Mouse (Mus musculus): ENCODE data around the gene Btbd11. TPM values are rescaled to one million over a fixed set of nuclear protein-coding genes. Genes with fewer than 3 reads are reported as not detected.

Gene Btbd11
- polyA plus RNA-seq, 1 experiment from 2014 or later, result 6.6 TPM

DNA sequence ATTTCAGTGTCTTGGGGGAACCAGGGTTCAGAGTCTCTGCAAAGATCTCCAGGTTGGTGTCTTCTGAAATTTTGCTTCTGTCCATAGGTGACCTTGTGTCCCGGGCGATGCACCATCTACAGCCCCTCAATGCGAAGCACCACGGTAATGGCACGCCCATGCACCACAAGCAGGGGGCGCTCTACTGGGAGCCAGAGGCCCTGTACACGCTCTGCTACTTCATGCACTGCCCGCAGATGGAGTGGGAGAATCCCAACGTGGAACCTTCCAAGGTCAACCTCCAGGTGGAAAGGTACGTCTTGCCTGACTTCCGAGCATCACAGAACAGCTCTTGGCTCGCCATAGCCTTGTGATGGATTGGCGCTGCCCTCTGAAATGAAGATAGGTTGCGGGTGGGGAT, 174.8 kb downstream of the Btbd11 start:
- no peak overlapping the region for H3K4me2 ChIP-seq (ENCODE audit: low read depth)
- WGBS, result 87% methylated on average over 14 of the region's 14 CpGs
- H3K36me3 ChIP-seq (ENCODE audit: control insufficient read depth, insufficient read depth, low read length), result no peaks in the 10 kb centered on the region
- H3K9me3 ChIP-seq (ENCODE audit: control insufficient read depth, low read length), result no peaks in the 10 kb centered on the region
- no peak overlapping the region for H3K27ac ChIP-seq (ENCODE audit: low read depth, low read length)
- no peak overlapping the region for H3K9ac ChIP-seq (ENCODE audit: low read length)
- no peaks in the 10 kb centered on the region for H3K27me3 ChIP-seq (ENCODE audit: control insufficient read depth, insufficient read depth, low read length)
- H3K4me3 ChIP-seq (ENCODE audit: low read depth, low read length), result no peak overlapping the region
- ATAC-seq (ENCODE audit: insufficient read depth, low FRiP score, low TSS enrichment) (no peak), DNase-seq (ENCODE audit: low spot score) (no peak)
- H3K4me1 ChIP-seq (ENCODE audit: control insufficient read depth, insufficient read depth, low read length), result no peaks in the 10 kb centered on the region

- H3K9ac ChIP-seq (ENCODE audit: low read length), result no peak overlapping the region
- DNase-seq (ENCODE audit: low spot score) (no peak), ATAC-seq (ENCODE audit: insufficient read depth, low FRiP score, low TSS enrichment) (no peak)
- no peaks in the 10 kb centered on the region for H3K36me3 ChIP-seq (ENCODE audit: control insufficient read depth, insufficient read depth, low read length)
- no peaks in the 10 kb centered on the region for H3K27me3 ChIP-seq (ENCODE audit: control insufficient read depth, insufficient read depth, low read length)
- H3K4me2 ChIP-seq (ENCODE audit: low read depth), result no peak overlapping the region
- no peak overlapping the region for H3K4me3 ChIP-seq (ENCODE audit: low read depth, low read length)
- no peaks in the 10 kb centered on the region for H3K9me3 ChIP-seq (ENCODE audit: control insufficient read depth, low read length)
- WGBS, result 96% methylated on average over 5 of the region's 5 CpGs
- no peak overlapping the region for H3K27ac ChIP-seq (ENCODE audit: low read depth, low read length)
- H3K4me1 ChIP-seq (ENCODE audit: control insufficient read depth, insufficient read depth, low read length), result no peaks in the 10 kb centered on the region
These were observed 184.8 kb downstream of the Btbd11 start for GRCm38 (mm10) chr10:85571456-85571855.

DNA sequence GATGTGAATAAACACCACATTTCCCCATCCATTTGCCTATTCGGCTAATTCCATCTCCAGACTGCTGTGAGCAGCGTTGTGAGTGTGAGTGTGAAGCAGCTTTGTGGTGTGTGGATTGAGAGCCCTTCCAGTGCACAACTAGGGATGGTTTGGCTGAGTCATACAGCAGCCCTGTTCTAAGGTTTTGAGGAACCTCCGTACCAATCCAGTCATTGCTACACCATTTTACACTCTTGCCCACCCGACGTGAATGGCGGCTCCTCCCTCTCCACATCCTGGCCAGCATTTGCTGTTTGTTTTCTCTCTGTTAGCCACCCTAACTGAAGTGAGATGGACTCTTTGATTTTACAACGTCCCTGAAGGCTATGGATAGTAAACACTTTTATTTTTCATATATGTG, 186.0 kb downstream of the Btbd11 start:
- no peak overlapping the region for H3K27ac ChIP-seq (ENCODE audit: low read depth, low read length)
- no peaks in the 10 kb centered on the region for H3K9me3 ChIP-seq (ENCODE audit: control insufficient read depth, low read length)
- DNase-seq (ENCODE audit: low spot score) (no peak), ATAC-seq (ENCODE audit: insufficient read depth, low FRiP score, low TSS enrichment) (no peak)
- no peaks in the 10 kb centered on the region for H3K27me3 ChIP-seq (ENCODE audit: control insufficient read depth, insufficient read depth, low read length)
- 88% methylated on average over 7 of the region's 7 CpGs for WGBS
- no peak overlapping the region for H3K4me2 ChIP-seq (ENCODE audit: low read depth)
- no peak overlapping the region for H3K4me3 ChIP-seq (ENCODE audit: low read depth, low read length)
- H3K36me3 ChIP-seq (ENCODE audit: control insufficient read depth, insufficient read depth, low read length), result no peaks in the 10 kb centered on the region
- no peaks in the 10 kb centered on the region for H3K4me1 ChIP-seq (ENCODE audit: control insufficient read depth, insufficient read depth, low read length)
- no peak overlapping the region for H3K9ac ChIP-seq (ENCODE audit: low read length)

DNA sequence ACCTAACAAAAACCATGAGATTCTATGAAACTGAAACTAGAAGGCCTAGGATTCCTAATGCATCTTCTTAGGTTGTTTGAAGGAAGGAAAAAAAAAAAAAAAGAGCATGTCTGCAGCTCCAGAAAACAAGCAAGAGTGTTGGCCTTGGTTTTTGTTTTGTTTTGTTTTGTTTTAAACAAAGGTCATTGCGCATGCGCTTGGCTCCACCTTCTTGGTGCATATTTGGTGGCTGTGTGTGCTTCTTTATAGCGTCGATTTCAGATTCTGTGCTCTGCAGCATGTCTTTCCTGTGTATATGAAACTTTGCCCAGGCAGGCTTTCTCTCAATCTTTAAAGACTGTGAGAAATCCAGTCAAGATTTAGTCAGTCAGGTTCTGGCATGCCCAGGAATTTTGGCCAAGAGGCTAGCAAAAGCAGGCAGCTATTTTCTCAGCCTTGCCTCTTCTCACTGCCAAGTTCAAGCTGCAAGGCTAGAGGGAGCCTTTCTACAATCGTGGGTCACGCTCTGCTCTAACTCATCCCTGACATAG, 191.3 kb downstream of the Btbd11 start:
- no peak overlapping the region for H3K4me3 ChIP-seq (ENCODE audit: low read depth, low read length)
- H3K27me3 ChIP-seq (ENCODE audit: control insufficient read depth, insufficient read depth, low read length), result no peaks in the 10 kb centered on the region
- ATAC-seq (ENCODE audit: insufficient read depth, low FRiP score, low TSS enrichment) (no peak), DNase-seq (ENCODE audit: low spot score) (no peak)
- H3K4me1 ChIP-seq (ENCODE audit: control insufficient read depth, insufficient read depth, low read length), result no peaks in the 10 kb centered on the region
- no peak overlapping the region for H3K9ac ChIP-seq (ENCODE audit: low read length)
- no peak overlapping the region for H3K27ac ChIP-seq (ENCODE audit: low read depth, low read length)
- WGBS, result 91% methylated on average over 6 of the region's 6 CpGs
- H3K9me3 ChIP-seq (ENCODE audit: control insufficient read depth, low read length), result no peaks in the 10 kb centered on the region
- H3K36me3 ChIP-seq (ENCODE audit: control insufficient read depth, insufficient read depth, low read length), result no peaks in the 10 kb centered on the region
- no peak overlapping the region for H3K4me2 ChIP-seq (ENCODE audit: low read depth)

DNA sequence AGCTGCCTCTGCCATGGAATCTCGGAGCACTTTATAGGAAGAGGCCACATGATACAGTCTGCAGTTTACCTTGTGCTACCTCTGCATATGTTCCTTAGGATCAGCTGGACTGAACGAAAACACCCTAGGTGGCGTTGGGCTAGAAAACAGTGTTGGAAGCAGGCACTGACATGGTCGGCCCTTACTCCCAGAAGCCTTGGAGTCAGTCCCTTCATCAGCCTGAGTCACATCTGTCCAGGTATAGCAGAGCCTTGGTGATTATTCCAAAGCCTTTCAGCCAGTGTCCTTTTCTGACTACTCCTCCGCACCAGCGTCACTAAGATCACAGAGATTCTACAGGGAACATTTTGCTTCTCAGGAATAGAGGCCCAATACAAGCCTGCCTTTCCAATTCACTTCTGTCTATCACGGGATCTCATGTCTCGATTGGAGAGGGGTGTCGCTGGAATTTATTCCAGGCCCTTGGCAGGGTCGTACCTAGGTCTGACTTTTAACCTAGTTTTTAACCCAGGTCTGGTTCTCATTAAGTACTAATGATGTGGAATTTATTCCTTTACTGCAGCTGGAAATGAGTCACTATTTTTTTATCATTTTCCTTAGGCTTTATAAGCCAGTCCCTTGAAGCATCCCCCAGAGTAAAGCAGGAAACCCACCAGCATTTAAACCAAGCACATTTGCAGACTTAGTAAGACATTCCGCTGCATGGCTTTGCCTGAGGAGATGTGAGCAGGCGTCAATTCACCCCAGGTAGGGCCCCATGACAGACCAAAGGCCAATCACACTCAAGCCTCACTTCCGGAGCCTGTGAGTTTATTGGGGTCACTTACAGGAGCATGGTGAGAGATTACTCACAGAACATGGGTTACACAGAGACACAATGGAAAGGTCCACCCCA, 192.2 kb downstream of the Btbd11 start:
- no peak overlapping the region for H3K4me3 ChIP-seq (ENCODE audit: low read depth, low read length)
- WGBS, result 81% methylated on average over 13 of the region's 13 CpGs
- no peak overlapping the region for H3K4me2 ChIP-seq (ENCODE audit: low read depth)
- no peaks in the 10 kb centered on the region for H3K9me3 ChIP-seq (ENCODE audit: control insufficient read depth, low read length)
- DNase-seq (ENCODE audit: low spot score) (no peak), ATAC-seq (ENCODE audit: insufficient read depth, low FRiP score, low TSS enrichment) (no peak)
- no peak overlapping the region for H3K27ac ChIP-seq (ENCODE audit: low read depth, low read length)
- no peaks in the 10 kb centered on the region for H3K36me3 ChIP-seq (ENCODE audit: control insufficient read depth, insufficient read depth, low read length)
- H3K9ac ChIP-seq (ENCODE audit: low read length), result no peak overlapping the region
- no peaks in the 10 kb centered on the region for H3K27me3 ChIP-seq (ENCODE audit: control insufficient read depth, insufficient read depth, low read length)
- H3K4me1 ChIP-seq (ENCODE audit: control insufficient read depth, insufficient read depth, low read length), result no peaks in the 10 kb centered on the region

GRCm38 (mm10) chr10:85587758-85588157, 201.1 kb downstream of the Btbd11 start:
- H3K4me1 ChIP-seq (ENCODE audit: control insufficient read depth, insufficient read depth, low read length), result no peaks in the 10 kb centered on the region
- ATAC-seq (ENCODE audit: insufficient read depth, low FRiP score, low TSS enrichment), result no peak

GRCm38 (mm10) chr10:85590043-85590442, 203.4 kb downstream of the Btbd11 start:
- Histone ChIP-seq H3K27ac (ENCODE audit: low read depth, low read length) (no peak overlapping the region), H3K4me2 (ENCODE audit: low read depth) (no peak overlapping the region), H3K9ac (ENCODE audit: low read length) (no peak overlapping the region), H3K4me3 (ENCODE audit: low read depth, low read length) (no peak overlapping the region), H3K27me3 (ENCODE audit: control insufficient read depth, insufficient read depth, low read length) (no peaks in the 10 kb centered on the region), H3K9me3 (ENCODE audit: control insufficient read depth, low read length) (no peaks in the 10 kb centered on the region), H3K4me1 (ENCODE audit: control insufficient read depth, insufficient read depth, low read length) (no peaks in the 10 kb centered on the region), H3K36me3 (ENCODE audit: control insufficient read depth, insufficient read depth, low read length) (no peaks in the 10 kb centered on the region)
- ATAC-seq (ENCODE audit: insufficient read depth, low FRiP score, low TSS enrichment) (no peak), DNase-seq (ENCODE audit: low spot score) (no peak)
- WGBS, result 87% methylated on average over 2 of the region's 2 CpGs

More at GRCm38 (mm10) chr10:85587758-85588157, 201.1 kb downstream of the Btbd11 start:
- no peaks in the 10 kb centered on the region for H3K36me3 ChIP-seq (ENCODE audit: control insufficient read depth, insufficient read depth, low read length)
- H3K27ac ChIP-seq (ENCODE audit: low read depth, low read length), result no peak overlapping the region
- no peak for DNase-seq (ENCODE audit: low spot score)
- H3K27me3 ChIP-seq (ENCODE audit: control insufficient read depth, insufficient read depth, low read length), result no peaks in the 10 kb centered on the region
- H3K4me3 ChIP-seq (ENCODE audit: low read depth, low read length), result no peak overlapping the region
- WGBS, result 89% methylated on average over 3 of the region's 3 CpGs
- H3K9ac ChIP-seq (ENCODE audit: low read length), result no peak overlapping the region
- no peaks in the 10 kb centered on the region for H3K9me3 ChIP-seq (ENCODE audit: control insufficient read depth, low read length)
- no peak overlapping the region for H3K4me2 ChIP-seq (ENCODE audit: low read depth)

GRCm38 (mm10) chr10:85591296-85591695, 204.7 kb downstream of the Btbd11 start:
- Histone ChIP-seq H3K4me2 (ENCODE audit: low read depth) (no peak overlapping the region), H3K9me3 (ENCODE audit: control insufficient read depth, low read length) (no peaks in the 10 kb centered on the region)
- WGBS, result 86% methylated on average over 2 of the region's 2 CpGs

DNA sequence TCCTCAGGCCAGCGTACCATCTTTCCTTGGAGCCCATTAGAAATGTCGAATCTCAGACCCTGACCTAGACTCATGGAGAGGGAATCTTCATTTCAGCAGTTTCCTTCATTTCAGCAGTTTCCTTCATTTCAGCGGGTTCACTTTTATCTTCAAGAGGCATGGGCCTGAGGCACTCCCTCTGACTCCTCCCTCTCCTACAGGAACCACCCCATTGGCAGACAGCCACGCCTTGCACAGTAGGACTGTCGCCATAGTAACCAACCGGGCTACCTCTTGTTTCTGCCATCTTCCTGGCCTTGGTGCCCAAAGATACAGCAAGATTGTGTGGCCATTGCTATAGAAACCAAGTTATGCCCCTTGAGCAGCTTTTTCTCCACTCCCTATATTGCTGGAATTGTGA, 205.4 kb downstream of the Btbd11 start:
- DNase-seq (ENCODE audit: low spot score), result peak; percentile 21
- Histone ChIP-seq H3K4me3 (ENCODE audit: low read depth, low read length) (no peak overlapping the region), H3K9ac (ENCODE audit: low read length) (no peak overlapping the region), H3K9me3 (ENCODE audit: control insufficient read depth, low read length) (no peaks in the 10 kb centered on the region), H3K36me3 (ENCODE audit: control insufficient read depth, insufficient read depth, low read length) (no peaks in the 10 kb centered on the region), H3K27me3 (ENCODE audit: control insufficient read depth, insufficient read depth, low read length) (no peaks in the 10 kb centered on the region), H3K4me2 (ENCODE audit: low read depth) (no peak overlapping the region), H3K4me1 (ENCODE audit: control insufficient read depth, insufficient read depth, low read length) (no peaks in the 10 kb centered on the region), H3K27ac (ENCODE audit: low read depth, low read length) (no peak overlapping the region)
- no peak for ATAC-seq (ENCODE audit: insufficient read depth, low FRiP score, low TSS enrichment)
- WGBS, result 52% methylated on average over 6 of the region's 6 CpGs

More at GRCm38 (mm10) chr10:85591296-85591695, 204.7 kb downstream of the Btbd11 start:
- H3K27ac ChIP-seq (ENCODE audit: low read depth, low read length), result no peak overlapping the region
- DNase-seq (ENCODE audit: low spot score) (no peak), ATAC-seq (ENCODE audit: insufficient read depth, low FRiP score, low TSS enrichment) (no peak)
- H3K27me3 ChIP-seq (ENCODE audit: control insufficient read depth, insufficient read depth, low read length), result no peaks in the 10 kb centered on the region
- H3K4me3 ChIP-seq (ENCODE audit: low read depth, low read length), result no peak overlapping the region
- H3K36me3 ChIP-seq (ENCODE audit: control insufficient read depth, insufficient read depth, low read length), result no peaks in the 10 kb centered on the region
- H3K9ac ChIP-seq (ENCODE audit: low read length), result no peak overlapping the region
- no peaks in the 10 kb centered on the region for H3K4me1 ChIP-seq (ENCODE audit: control insufficient read depth, insufficient read depth, low read length)

Measured in neural tube, embryonic 11.5 days (tissue).